Mouse (Mus musculus): ENCODE data around the gene H2-K1. TPM values are rescaled to one million over a fixed set of nuclear protein-coding genes. Genes with fewer than 3 reads are reported as not detected.

H2-K1 gene
- total and polyA plus RNA-seq, 3 experiments = 1,734 to 2,472 (median 1,753) TPM

GRCm38 (mm10) chr17:34045941-34046340 lies 45.8 kb upstream of the H2-K1 start:
- in situ Hi-C loops (cut with MboI; ENCODE audit: low pct_ligation_motif_present, low pct_unique_long_range_greater_than_20kb, low sequenced_read_pairs) (no loop called here), dilution Hi-C loops (cut with MboI; ENCODE audit: extremely low pct_ligation_motif_present, extremely low pct_unique_long_range_greater_than_20kb, low sequenced_read_pairs) (no loop called here)
- no peak overlapping the region for H3K4me2 ChIP-seq (ENCODE audit: insufficient read depth, low read depth, poor library complexity, severe bottlenecking)

DNA sequence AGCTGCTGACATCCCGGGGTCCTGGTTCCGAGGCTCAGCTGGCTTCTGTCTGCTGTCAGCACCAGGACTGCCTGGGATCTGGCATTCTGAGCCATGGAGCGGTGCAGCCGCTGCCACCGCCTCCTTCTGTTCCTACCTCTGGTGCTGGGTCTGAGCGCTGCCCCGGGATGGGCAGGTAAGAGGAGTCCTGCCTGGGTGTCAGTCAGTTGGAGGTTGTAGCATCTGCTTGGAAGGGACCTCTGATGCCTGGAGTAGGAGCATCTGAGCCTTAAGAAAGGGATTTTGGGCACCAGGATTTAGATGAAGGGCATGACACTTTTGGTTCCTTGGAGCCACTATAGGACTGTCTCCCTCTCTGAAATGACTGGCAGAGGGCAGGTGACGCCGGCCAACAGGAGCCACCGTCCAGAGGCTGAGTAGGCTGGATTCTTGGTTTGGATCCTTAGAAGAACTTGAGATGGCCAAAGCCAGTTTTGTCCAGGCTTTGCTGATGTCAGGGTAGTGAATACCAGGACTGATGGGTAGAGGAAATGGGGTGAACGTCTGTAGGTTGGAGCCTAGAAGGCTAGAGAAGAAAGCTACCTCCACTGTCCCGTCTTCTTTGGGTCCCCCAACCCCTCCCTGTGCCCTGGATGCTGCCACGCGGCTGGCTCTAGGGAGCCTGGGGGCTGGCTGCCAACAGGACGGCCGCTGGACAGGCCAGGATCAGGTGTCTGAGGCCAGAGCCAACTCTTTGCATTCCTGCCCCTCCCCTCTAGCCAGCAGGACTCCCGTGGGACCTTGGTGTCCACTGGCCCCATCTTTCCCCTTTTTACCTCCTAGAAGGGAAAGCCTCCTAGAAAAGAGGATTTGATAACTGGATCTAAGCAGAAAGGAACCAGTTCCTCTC lies 39.7 kb upstream of the H2-K1 start:
- Histone ChIP-seq H3K79me2 (replicated peaks; ENCODE audit: control insufficient read depth, extremely low read depth, insufficient read depth, poor library complexity, severe bottlenecking) (no peaks in the 10 kb centered on the region), H3K4me2 (ENCODE audit: insufficient read depth, low read depth, poor library complexity, severe bottlenecking) (no peak overlapping the region), H3K36me3 (replicated peaks in 1 of 2; ENCODE audit: control insufficient read depth in 1 of 2, insufficient read depth in 1 of 2, low read length in 1 of 2) (peaks cover 44 to 86% of the 10 kb centered on the region in 2 experiments), H3K4me3 (replicated peaks in 1 of 3; ENCODE audit: low read depth in 2 of 3, low read length in 2 of 3, poor library complexity in 1 of 3) (no peak overlapping the region), H3K27me3 (replicated peaks) (no peaks in the 10 kb centered on the region), H3K9ac (ENCODE audit: insufficient read depth, low read depth) (no peak overlapping the region), H3K27ac (ENCODE audit: insufficient read depth, low read depth) (no peak overlapping the region), H3K9me3 (replicated peaks; ENCODE audit: low read length) (no peaks in the 10 kb centered on the region), H3K4me1 (ENCODE audit: control insufficient read depth in 1 of 2, insufficient read depth in 2 of 2) (peaks cover 3 to 8% of the 10 kb centered on the region in 2 experiments; a peak in 2 of 4 replicates)
- dilution Hi-C loops (cut with MboI; ENCODE audit: extremely low pct_ligation_motif_present, extremely low pct_unique_long_range_greater_than_20kb, low sequenced_read_pairs) (no loop called here), in situ Hi-C loops (cut with MboI; ENCODE audit: low pct_ligation_motif_present, low pct_unique_long_range_greater_than_20kb, low sequenced_read_pairs) (no loop called here)
- TF ChIP-seq MYC (IDR thresholded peaks at IDR 0.05; ENCODE audit: low read depth, low read length) (no peak), POLR2AphosphoS2 (IDR thresholded peaks at IDR 0.05; ENCODE audit: low read depth, low read length) (0 out of 2 replicates have a peak, but pooled peaks have one; percentile 59)
- no peak for DNase-seq (ENCODE audit: extremely low read depth)

More at GRCm38 (mm10) chr17:34045941-34046340, 45.8 kb upstream of the H2-K1 start:
- TF ChIP-seq ZC3H11A (IDR thresholded peaks at IDR 0.05; ENCODE audit: low read depth, low read length) (no peak), ZNF384 (IDR thresholded peaks at IDR 0.05; ENCODE audit: low read depth, low read length) (no peak), NRF1 (IDR thresholded peaks at IDR 0.05; ENCODE audit: low read depth, low read length) (no peak), SIN3A (IDR thresholded peaks at IDR 0.05; ENCODE audit: low read length) (no peak), GABPA (IDR thresholded peaks at IDR 0.05; ENCODE audit: insufficient replicate concordance, low read depth, low read length) (no peak), TBP (conservative IDR thresholded peaks at IDR 0.05; ENCODE audit: low read depth, low read length) (no peak), KAT2A (IDR thresholded peaks at IDR 0.05; ENCODE audit: insufficient replicate concordance, low read length) (no peak)
- no peak overlapping the region for H3K27ac ChIP-seq (ENCODE audit: insufficient read depth, low read depth)
- no peaks in the 10 kb centered on the region for H3K27me3 ChIP-seq (replicated peaks)
- H3K79me2 ChIP-seq (replicated peaks; ENCODE audit: control insufficient read depth, extremely low read depth, insufficient read depth, poor library complexity, severe bottlenecking) = no peaks in the 10 kb centered on the region
- H3K9me3 ChIP-seq (replicated peaks; ENCODE audit: low read length) = peaks cover 19% of the 10 kb centered on the region
- H3K9ac ChIP-seq (ENCODE audit: insufficient read depth, low read depth) = no peak overlapping the region
- DNase-seq (ENCODE audit: extremely low read depth) = no peak
- no peak overlapping the region for H3K4me3 ChIP-seq (replicated peaks in 1 of 3; ENCODE audit: low read depth in 2 of 3, low read length in 2 of 3, poor library complexity in 1 of 3)
- H3K36me3 ChIP-seq (replicated peaks in 1 of 2; ENCODE audit: control insufficient read depth in 1 of 2, insufficient read depth in 1 of 2, low read length in 1 of 2) = peaks cover 52 to 94% of the 10 kb centered on the region in 2 experiments
- H3K4me1 ChIP-seq (ENCODE audit: control insufficient read depth in 1 of 2, insufficient read depth in 2 of 2) = peaks cover 0 to 11% of the 10 kb centered on the region in 2 experiments; a peak in 2 of 4 replicates

- H3K27ac ChIP-seq (ENCODE audit: insufficient read depth, low read depth) = no peak within 1 kb of the TSS
Measured at GRCm38 (mm10) chr17:34038878-34039561, 38.9 kb upstream of the H2-K1 start, which contains the start of gene Col11a2. Gene Col11a2, plus strand, starts transcription at chr17:34039437.

More at GRCm38 (mm10) chr17:34038878-34039561, 38.9 kb upstream of the H2-K1 start, which contains the start of gene Col11a2:
- no peaks in the 10 kb centered on the region for H3K9me3 ChIP-seq (replicated peaks; ENCODE audit: low read length)
- no peaks in the 10 kb centered on the region for H3K79me2 ChIP-seq (replicated peaks; ENCODE audit: control insufficient read depth, extremely low read depth, insufficient read depth, poor library complexity, severe bottlenecking)
- H3K4me1 ChIP-seq (ENCODE audit: control insufficient read depth in 1 of 2, insufficient read depth in 2 of 2) = peaks cover 3 to 14% of the 10 kb centered on the region in 2 experiments; a peak in 3 of 4 replicates
- dilution Hi-C loops (cut with MboI; ENCODE audit: extremely low pct_ligation_motif_present, extremely low pct_unique_long_range_greater_than_20kb, low sequenced_read_pairs) (no loop called here), in situ Hi-C loops (cut with MboI; ENCODE audit: low pct_ligation_motif_present, low pct_unique_long_range_greater_than_20kb, low sequenced_read_pairs) (no loop called here)
- H3K4me3 ChIP-seq (replicated peaks in 1 of 3; ENCODE audit: low read depth in 2 of 3, low read length in 2 of 3, poor library complexity in 1 of 3) = no peak within 1 kb of the TSS
- H3K9ac ChIP-seq (ENCODE audit: insufficient read depth, low read depth) = no peak within 1 kb of the TSS
- DNase-seq (ENCODE audit: extremely low read depth) = no peak
- TF ChIP-seq ZMIZ1 (IDR thresholded peaks at IDR 0.05; ENCODE audit: low read depth, low read length) (no peak), ZC3H11A (IDR thresholded peaks at IDR 0.05; ENCODE audit: low read depth, low read length) (no peak), GABPA (IDR thresholded peaks at IDR 0.05; ENCODE audit: insufficient replicate concordance, low read depth, low read length) (no peak), HCFC1 (IDR thresholded peaks at IDR 0.05; ENCODE audit: low read depth, low read length) (no peak), TBP (conservative IDR thresholded peaks at IDR 0.05; ENCODE audit: low read depth, low read length) (no peak), MXI1 (IDR thresholded peaks at IDR 0.05; ENCODE audit: low read depth, low read length) (no peak)
- H3K4me2 ChIP-seq (ENCODE audit: insufficient read depth, low read depth, poor library complexity, severe bottlenecking) = no peak within 1 kb of the TSS
- H3K36me3 ChIP-seq (replicated peaks in 1 of 2; ENCODE audit: control insufficient read depth in 1 of 2, insufficient read depth in 1 of 2, low read length in 1 of 2) = peaks cover 37 to 84% of the 10 kb centered on the region in 2 experiments
- no peaks in the 10 kb centered on the region for H3K27me3 ChIP-seq (replicated peaks)
